Mouse (Mus musculus) adrenal gland, adult 18-20 months (tissue): Measurements from ENCODE around the gene Crtac1. TPM values are rescaled to one million over a fixed set of nuclear protein-coding genes. Genes with fewer than 3 reads are reported as not detected.

ENCODE experiments used
- DNase-seq, 2 experiments: peaks; one replicate each; pipeline ENCODE4 v3.0.0; 2021 to 2022; ENCODE audit warnings: low spot score in 2 of 2
- total RNA-seq, 2 experiments: library from RNA; stranded (reverse); gene quantifications; 1 replicate in 1 of 2; 2 replicates in 1 of 2; pipeline ENCODE4 v1.2.3; 2021

Gene Crtac1
- total RNA-seq, 2 experiments from 2014 or later = 0.70 TPM

- no peak for DNase-seq
Observed at GRCm38 (mm10) chr19:42332081-42332736, 99.4 kb downstream of the Crtac1 start.

- DNase-seq = peak in 1 of 2 experiments; percentile 44
Observed at GRCm38 (mm10) chr19:42331446-42331845, 100.1 kb downstream of the Crtac1 start.

- DNase-seq = no peak
Observed at GRCm38 (mm10) chr19:42328160-42328559, 103.4 kb downstream of the Crtac1 start.

- peak; percentile 54 to 63 for DNase-seq
Observed at GRCm38 (mm10) chr19:42325894-42326293, 105.7 kb downstream of the Crtac1 start.

- DNase-seq = no peak
Observed at GRCm38 (mm10) chr19:42322357-42323090, 109.1 kb downstream of the Crtac1 start.

GRCm38 (mm10) chr19:42321936-42322335, 109.6 kb downstream of the Crtac1 start:
- DNase-seq = no peak

- DNase-seq = no peak
Observed at GRCm38 (mm10) chr19:42317648-42318425, 113.7 kb downstream of the Crtac1 start.

- DNase-seq = no peak
Observed at GRCm38 (mm10) chr19:42316998-42317397, 114.6 kb downstream of the Crtac1 start.

- DNase-seq = peak in 1 of 2 experiments; percentile 44
Observed at GRCm38 (mm10) chr19:42316525-42316924, 115.1 kb downstream of the Crtac1 start.

GRCm38 (mm10) chr19:42315914-42316313, 115.7 kb downstream of the Crtac1 start:
- DNase-seq = peak; percentile 75 to 78

- DNase-seq = no peak
Observed at GRCm38 (mm10) chr19:42315070-42315679, 116.4 kb downstream of the Crtac1 start.

GRCm38 (mm10) chr19:42312191-42312590, 119.4 kb downstream of the Crtac1 start:
- DNase-seq = no peak

- DNase-seq = no peak
Observed at GRCm38 (mm10) chr19:42311332-42311731, 120.3 kb downstream of the Crtac1 start.

- DNase-seq = no peak
Observed at GRCm38 (mm10) chr19:42308931-42309330, 122.7 kb downstream of the Crtac1 start.

GRCm38 (mm10) chr19:42307019-42307418, 124.6 kb downstream of the Crtac1 start:
- no peak for DNase-seq

- DNase-seq = no peak
Observed at GRCm38 (mm10) chr19:42306202-42306601, 125.4 kb downstream of the Crtac1 start.

- DNase-seq = no peak
Observed at GRCm38 (mm10) chr19:42305746-42306145, 125.8 kb downstream of the Crtac1 start.

- no peak for DNase-seq
Observed at GRCm38 (mm10) chr19:42304506-42304905, 127.1 kb downstream of the Crtac1 start.

GRCm38 (mm10) chr19:42303210-42303813, 128.3 kb downstream of the Crtac1 start:
- no peak for DNase-seq

- no peak for DNase-seq
Observed at GRCm38 (mm10) chr19:42293216-42293615, 138.4 kb downstream of the Crtac1 start.

- DNase-seq = no peak
Observed at GRCm38 (mm10) chr19:42292106-42292505, 139.5 kb downstream of the Crtac1 start.
